Mouse (Mus musculus): Measurements from ENCODE around the gene Corin. TPM values are rescaled to one million over a fixed set of nuclear protein-coding genes. Genes with fewer than 3 reads are reported as not detected.

The Corin gene
- polyA plus RNA-seq, 1 experiment from 2014 or later: 0.89 TPM

GRCm38 (mm10) chr5:72443946-72444345, 60.3 kb downstream of the Corin start:
- H3K9ac ChIP-seq: no peak overlapping the region
- peak; percentile 33; the same call in 1 of the 2 replicates for TF ChIP-seq CTCF (IDR thresholded peaks at IDR 0.05; ENCODE audit: low read depth)
- ATAC-seq (ENCODE audit: insufficient read depth) (peak; percentile 80; the same call in 1 of the 2 replicates), DNase-seq (peak; percentile 73)
- no peak overlapping the region for H3K27ac ChIP-seq (ENCODE audit: low read depth)
- no peaks in the 10 kb centered on the region for H3K27me3 ChIP-seq (ENCODE audit: insufficient read depth, low read length)
- WGBS: 73% methylated on average over 11 of the region's 11 CpGs
- H3K4me3 ChIP-seq (ENCODE audit: low read depth, low read length): no peak overlapping the region
- no peaks in the 10 kb centered on the region for H3K9me3 ChIP-seq (ENCODE audit: low read depth, low read length)
- no peak overlapping the region for H3K4me2 ChIP-seq
- H3K4me1 ChIP-seq (ENCODE audit: insufficient read depth): no peaks in the 10 kb centered on the region
- no peaks in the 10 kb centered on the region for H3K36me3 ChIP-seq (ENCODE audit: insufficient read depth)

DNA sequence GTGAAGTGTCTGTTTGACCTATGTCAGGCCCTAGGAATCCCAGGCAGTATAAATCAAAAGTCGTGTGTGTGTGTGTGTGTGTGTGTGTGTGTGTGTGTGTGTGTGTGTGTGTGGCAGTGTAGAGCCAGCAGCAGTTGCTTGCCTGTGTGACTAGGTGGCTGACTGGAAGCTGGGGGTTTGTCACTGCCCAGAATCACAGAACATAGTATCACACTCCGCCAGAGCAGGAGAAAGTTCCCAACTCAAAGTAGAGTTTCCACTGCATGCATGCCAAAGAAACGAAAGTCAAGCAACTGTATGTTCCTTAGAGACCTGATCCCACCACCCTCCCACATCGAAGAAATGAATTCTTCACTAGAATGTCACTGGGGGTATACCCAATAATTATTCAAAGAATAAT, 61.3 kb downstream of the Corin start:
- no peak overlapping the region for H3K27ac ChIP-seq (ENCODE audit: low read depth)
- WGBS: 59% methylated on average over 4 of the region's 4 CpGs
- no peak overlapping the region for H3K9ac ChIP-seq
- DNase-seq: no peak
- no peak for ATAC-seq (ENCODE audit: insufficient read depth)
- no peaks in the 10 kb centered on the region for H3K27me3 ChIP-seq (ENCODE audit: insufficient read depth, low read length)
- no peak overlapping the region for H3K4me3 ChIP-seq (ENCODE audit: low read depth, low read length)
- no peaks in the 10 kb centered on the region for H3K36me3 ChIP-seq (ENCODE audit: insufficient read depth)
- H3K9me3 ChIP-seq (ENCODE audit: low read depth, low read length): no peaks in the 10 kb centered on the region
- H3K4me1 ChIP-seq (ENCODE audit: insufficient read depth): no peaks in the 10 kb centered on the region
- no peak overlapping the region for H3K4me2 ChIP-seq
- TF ChIP-seq CTCF (IDR thresholded peaks at IDR 0.05; ENCODE audit: low read depth): no peak

DNA sequence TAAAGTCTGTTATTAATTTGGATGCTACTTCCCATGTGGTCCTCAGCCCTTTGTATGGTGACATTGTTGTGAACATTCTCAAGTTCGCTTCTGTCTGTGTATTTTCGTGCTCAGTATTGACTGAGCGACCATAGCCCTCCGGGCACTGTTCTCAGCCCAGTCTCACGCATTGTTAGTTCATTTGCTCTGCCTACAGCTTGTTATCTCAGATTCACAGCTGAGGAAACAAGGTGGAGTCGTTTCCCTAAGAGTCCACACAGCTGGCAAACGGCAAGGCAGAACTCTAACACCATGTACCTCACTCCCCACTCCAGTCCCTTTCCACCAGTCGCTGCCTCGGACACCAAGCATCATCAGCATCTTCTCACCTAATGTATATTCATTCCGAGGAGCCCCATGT, 63.1 kb downstream of the Corin start:
- H3K9ac ChIP-seq: no peak overlapping the region
- ATAC-seq (ENCODE audit: insufficient read depth) (no peak; the same call in 1 of the 2 replicates), DNase-seq (no peak)
- H3K4me1 ChIP-seq (ENCODE audit: insufficient read depth): no peaks in the 10 kb centered on the region
- no peak overlapping the region for H3K4me2 ChIP-seq
- H3K27me3 ChIP-seq (ENCODE audit: insufficient read depth, low read length): no peaks in the 10 kb centered on the region
- no peaks in the 10 kb centered on the region for H3K36me3 ChIP-seq (ENCODE audit: insufficient read depth)
- TF ChIP-seq CTCF (IDR thresholded peaks at IDR 0.05; ENCODE audit: low read depth): no peak
- H3K4me3 ChIP-seq (ENCODE audit: low read depth, low read length): no peak overlapping the region
- 54% methylated on average over 10 of the region's 10 CpGs for WGBS
- no peak overlapping the region for H3K27ac ChIP-seq (ENCODE audit: low read depth)
- H3K9me3 ChIP-seq (ENCODE audit: low read depth, low read length): no peaks in the 10 kb centered on the region

DNA sequence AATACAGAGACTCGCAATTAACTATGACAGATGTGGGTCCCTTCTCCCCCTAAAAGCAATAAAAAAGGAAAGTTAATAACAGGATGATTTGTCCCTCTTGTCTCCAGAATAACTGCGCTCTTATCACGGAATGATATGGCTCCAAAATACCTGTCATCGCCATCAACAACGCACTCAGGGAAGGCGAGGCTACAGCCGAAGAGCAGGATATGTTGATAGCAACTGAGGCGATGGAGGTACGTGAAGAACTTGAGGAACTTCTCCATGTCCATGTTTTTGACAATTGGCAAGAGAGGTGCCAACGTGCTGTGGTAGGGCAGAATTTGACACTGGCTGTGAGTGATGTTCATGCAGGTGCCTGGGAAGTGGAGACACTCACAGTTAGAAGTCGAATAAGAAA, 69.2 kb downstream of the Corin start:
- H3K27ac ChIP-seq (ENCODE audit: low read depth): no peak overlapping the region
- no peak for DNase-seq
- no peaks in the 10 kb centered on the region for H3K9me3 ChIP-seq (ENCODE audit: low read depth, low read length)
- no peak overlapping the region for H3K4me2 ChIP-seq
- no peak for ATAC-seq (ENCODE audit: insufficient read depth)
- no peak overlapping the region for H3K4me3 ChIP-seq (ENCODE audit: low read depth, low read length)
- 72% methylated on average over 11 of the region's 11 CpGs for WGBS
- TF ChIP-seq CTCF (IDR thresholded peaks at IDR 0.05; ENCODE audit: low read depth): no peak
- no peaks in the 10 kb centered on the region for H3K36me3 ChIP-seq (ENCODE audit: insufficient read depth)
- H3K9ac ChIP-seq: no peak overlapping the region
- H3K27me3 ChIP-seq (ENCODE audit: insufficient read depth, low read length): no peaks in the 10 kb centered on the region
- no peaks in the 10 kb centered on the region for H3K4me1 ChIP-seq (ENCODE audit: insufficient read depth)

- Histone ChIP-seq H3K36me3 (ENCODE audit: insufficient read depth) (no peaks in the 10 kb centered on the region), H3K27ac (ENCODE audit: low read depth) (no peak overlapping the region), H3K4me1 (ENCODE audit: insufficient read depth) (no peaks in the 10 kb centered on the region), H3K9ac (no peak overlapping the region), H3K9me3 (ENCODE audit: low read depth, low read length) (no peaks in the 10 kb centered on the region), H3K27me3 (ENCODE audit: insufficient read depth, low read length) (no peaks in the 10 kb centered on the region), H3K4me3 (ENCODE audit: low read depth, low read length) (no peak overlapping the region), H3K4me2 (no peak overlapping the region)
- TF ChIP-seq CTCF (IDR thresholded peaks at IDR 0.05; ENCODE audit: low read depth): no peak
- WGBS: 65% methylated on average over 3 of the region's 3 CpGs
- ATAC-seq (ENCODE audit: insufficient read depth) (no peak), DNase-seq (peak; percentile 34)
These were observed 72.4 kb downstream of the Corin start for GRCm38 (mm10) chr5:72431856-72432255.

GRCm38 (mm10) chr5:72427556-72427955, 76.7 kb downstream of the Corin start:
- no peak for TF ChIP-seq CTCF (IDR thresholded peaks at IDR 0.05; ENCODE audit: low read depth)
- H3K4me3 ChIP-seq (ENCODE audit: low read depth, low read length): no peak overlapping the region
- no peaks in the 10 kb centered on the region for H3K36me3 ChIP-seq (ENCODE audit: insufficient read depth)
- H3K9me3 ChIP-seq (ENCODE audit: low read depth, low read length): no peaks in the 10 kb centered on the region
- no peak overlapping the region for H3K27ac ChIP-seq (ENCODE audit: low read depth)
- H3K4me2 ChIP-seq: no peak overlapping the region
- DNase-seq: no peak
- no peak overlapping the region for H3K9ac ChIP-seq
- no peak for ATAC-seq (ENCODE audit: insufficient read depth)
- H3K27me3 ChIP-seq (ENCODE audit: insufficient read depth, low read length): no peaks in the 10 kb centered on the region
- H3K4me1 ChIP-seq (ENCODE audit: insufficient read depth): no peaks in the 10 kb centered on the region
- WGBS: 87% methylated on average over 4 of the region's 4 CpGs

DNA sequence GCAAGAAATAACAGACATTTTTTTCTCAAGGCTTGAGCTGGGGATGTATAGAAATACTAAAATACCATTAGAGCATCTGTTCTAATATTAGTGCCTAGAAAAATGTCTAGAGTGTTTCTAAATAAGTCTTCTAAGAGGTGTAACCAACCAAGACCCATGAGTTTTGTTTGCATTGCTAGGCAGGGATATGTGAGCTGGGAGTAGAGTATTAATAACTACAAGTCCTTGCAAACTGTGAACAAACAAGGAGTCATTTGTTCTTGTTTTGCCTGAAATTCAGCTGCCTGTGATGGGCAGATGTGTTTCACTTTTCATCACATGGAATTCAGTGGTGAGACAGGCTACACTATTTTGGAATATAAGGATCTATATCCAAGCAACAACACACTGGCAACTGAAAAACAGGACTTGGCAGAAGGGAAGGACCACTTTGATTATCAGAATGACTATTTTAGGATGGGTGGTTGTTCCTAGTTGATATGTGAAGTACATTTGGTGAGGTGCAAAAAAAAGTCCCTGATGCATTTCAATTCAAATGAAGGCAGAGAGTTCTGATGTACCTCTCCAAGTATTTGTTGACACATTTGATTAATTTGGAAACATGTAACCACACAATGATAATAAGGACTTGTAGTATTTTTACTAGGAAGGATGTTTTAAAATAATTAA, 78.8 kb downstream of the Corin start:
- DNase-seq (no peak), ATAC-seq (ENCODE audit: insufficient read depth) (no peak)
- Histone ChIP-seq H3K9me3 (ENCODE audit: low read depth, low read length) (no peaks in the 10 kb centered on the region), H3K27ac (ENCODE audit: low read depth) (no peak overlapping the region), H3K9ac (no peak overlapping the region), H3K4me1 (ENCODE audit: insufficient read depth) (no peaks in the 10 kb centered on the region), H3K36me3 (ENCODE audit: insufficient read depth) (no peaks in the 10 kb centered on the region), H3K4me3 (ENCODE audit: low read depth, low read length) (no peak overlapping the region), H3K27me3 (ENCODE audit: insufficient read depth, low read length) (no peaks in the 10 kb centered on the region), H3K4me2 (no peak overlapping the region)
- TF ChIP-seq CTCF (IDR thresholded peaks at IDR 0.05; ENCODE audit: low read depth): no peak
